Mouse (Mus musculus) layer of hippocampus, postnatal 25 days (tissue): Measurements from ENCODE around the gene Orai1. TPM values are rescaled to one million over a fixed set of nuclear protein-coding genes. Genes with fewer than 3 reads are reported as not detected.
A peak's percentile ranks its signal among the peaks of the same experiment; 100 is the strongest.

Source experiments
- DNase-seq, 2 experiments: peaks; one replicate each; pipeline ENCODE4 v3.0.0; 2022; ENCODE audit warnings: mixed read lengths in 2 of 2, low spot score in 1 of 2; ENCODE audit errors: extremely low spot score in 1 of 2
- total RNA-seq, 2 experiments: library from RNA; stranded (reverse); gene quantifications; 2 replicates each; pipeline ENCODE4 v1.2.3; 2021

Gene Orai1
- total RNA-seq, 2 experiments from 2014 or later: 11.0 to 11.7 TPM

- DNase-seq: no peak
Observed at GRCm38 (mm10) chr5:123027436-123027835, 12.6 kb downstream of the Orai1 start.

GRCm38 (mm10) chr5:123029729-123030128, 14.9 kb downstream of the Orai1 start:
- DNase-seq: no peak

GRCm38 (mm10) chr5:123031312-123031711, 16.4 kb downstream of the Orai1 start:
- no peak for DNase-seq

GRCm38 (mm10) chr5:123033646-123034160, 18.8 kb downstream of the Orai1 start:
- no peak for DNase-seq

GRCm38 (mm10) chr5:123035089-123035488, 20.2 kb downstream of the Orai1 start:
- no peak for DNase-seq

- no peak for DNase-seq
Observed at GRCm38 (mm10) chr5:123035564-123035963, 20.7 kb downstream of the Orai1 start.

GRCm38 (mm10) chr5:123038115-123038514, 23.2 kb downstream of the Orai1 start:
- DNase-seq: no peak

- no peak for DNase-seq
Observed at GRCm38 (mm10) chr5:123039120-123039752, 24.4 kb downstream of the Orai1 start.

- no peak for DNase-seq
Observed at GRCm38 (mm10) chr5:123040796-123041195, 25.9 kb downstream of the Orai1 start.

- no peak for DNase-seq
Observed at GRCm38 (mm10) chr5:123043856-123044255, 29.0 kb downstream of the Orai1 start.

- peak in 1 of 2 experiments; percentile 59 for DNase-seq
Observed at GRCm38 (mm10) chr5:123045561-123046295, 30.9 kb downstream of the Orai1 start.

GRCm38 (mm10) chr5:123046916-123047315, 32.0 kb downstream of the Orai1 start, which contains the start of gene Morn3:
TSS of gene Morn3 (minus strand) at chr5:123047016.
- no peak for DNase-seq

GRCm38 (mm10) chr5:123049271-123049670, 34.4 kb downstream of the Orai1 start:
- no peak for DNase-seq

- no peak for DNase-seq
Observed at GRCm38 (mm10) chr5:123050918-123051317, 36.0 kb downstream of the Orai1 start.

GRCm38 (mm10) chr5:123051736-123052135, 36.9 kb downstream of the Orai1 start:
- DNase-seq: no peak

- peak; percentile 93 to 94 for DNase-seq
Observed at GRCm38 (mm10) chr5:123057366-123058250, 42.7 kb downstream of the Orai1 start.

GRCm38 (mm10) chr5:123058251-123059102, 43.6 kb downstream of the Orai1 start:
- no peak for DNase-seq

GRCm38 (mm10) chr5:123059757-123060520, 45.1 kb downstream of the Orai1 start:
- DNase-seq: no peak
